Mouse (Mus musculus): Measurements from ENCODE around the gene Gm5798. TPM values are rescaled to one million over a fixed set of nuclear protein-coding genes. Genes with fewer than 3 reads are reported as not detected.

The Gm5798 gene
- total RNA-seq (2023), result not detected

DNA sequence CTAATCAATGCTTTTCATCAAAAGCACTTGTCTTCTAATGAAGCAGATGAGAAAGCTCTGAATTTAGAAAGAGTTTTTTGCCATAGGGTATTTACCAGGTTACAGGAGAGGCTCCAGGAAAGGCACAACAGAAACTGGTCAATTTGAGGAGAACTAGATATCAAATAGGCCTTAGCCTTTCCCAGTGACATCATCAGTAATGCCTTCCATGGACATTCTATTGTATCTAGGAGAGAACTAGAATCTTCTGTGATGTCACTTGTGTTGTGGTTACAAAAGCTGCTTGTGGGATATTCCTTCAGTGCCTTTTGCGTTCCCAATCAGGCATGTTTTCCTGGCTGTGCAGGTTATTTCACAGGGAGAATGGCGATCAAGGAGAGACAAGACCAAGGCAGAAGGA, at the start of gene Gm5798:
TSS of gene Gm5798 (plus strand) at position 301 of the 400 bp plus-strand sequence.

DNA sequence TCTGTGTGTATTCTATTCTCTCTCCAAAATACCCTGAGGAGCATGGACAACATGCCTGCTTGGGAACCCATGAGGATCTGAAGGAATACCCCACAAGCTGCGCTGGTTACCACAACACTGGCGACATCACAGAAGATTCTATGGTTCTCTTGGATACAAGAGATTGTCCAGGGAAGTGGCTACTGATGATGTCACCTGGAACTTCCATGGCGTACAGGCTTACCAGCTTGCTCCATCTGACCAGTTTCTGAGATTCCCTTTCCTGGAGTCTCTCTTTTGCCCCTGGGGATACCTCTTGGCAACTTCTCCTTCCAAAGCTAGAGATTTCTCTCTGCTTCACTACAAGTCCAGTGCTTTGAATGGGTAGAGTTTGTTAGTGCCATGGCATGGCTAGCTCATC, 37.9 kb downstream of the Gm5798 start, which contains the start of gene Gm7945:
TSS of gene Gm7945 (minus strand) at position 101 of the 400 bp plus-strand sequence.

Other genes starting within 250 kb of the Gm5798 start
- gene Mat1a, start 243.6 kb upstream of the Gm5798 start, total RNA-seq (2023), result not detected
- not detected for gene Sftpa1, start 216.8 kb upstream of the Gm5798 start, total RNA-seq (2023)
- gene Mbl1, start 197.2 kb upstream of the Gm5798 start, total RNA-seq (2023), result not detected
- gene Sftpd, start 163.5 kb upstream of the Gm5798 start, total RNA-seq (2023), result not detected
- gene Gm2832, start 69.8 kb upstream of the Gm5798 start, total RNA-seq (2023), result not detected
- not detected for gene Gm7945, start 37.8 kb downstream of the Gm5798 start, total RNA-seq (2023)
- not detected for gene Gm6482, start 59.7 kb downstream of the Gm5798 start, total RNA-seq (2023)
- gene Gm7954, start 104.9 kb downstream of the Gm5798 start, total RNA-seq (2023), result not detected
- not detected for gene Gm3486, start 140.9 kb downstream of the Gm5798 start, total RNA-seq (2023)
- not detected for gene Gm7970, start 207.0 kb downstream of the Gm5798 start, total RNA-seq (2023)
- gene 1700049E17Rik2, start 224.6 kb downstream of the Gm5798 start, total RNA-seq (2023), result not detected